Mouse (Mus musculus): Measurements from ENCODE around the gene F5.

Gene F5

DNA sequence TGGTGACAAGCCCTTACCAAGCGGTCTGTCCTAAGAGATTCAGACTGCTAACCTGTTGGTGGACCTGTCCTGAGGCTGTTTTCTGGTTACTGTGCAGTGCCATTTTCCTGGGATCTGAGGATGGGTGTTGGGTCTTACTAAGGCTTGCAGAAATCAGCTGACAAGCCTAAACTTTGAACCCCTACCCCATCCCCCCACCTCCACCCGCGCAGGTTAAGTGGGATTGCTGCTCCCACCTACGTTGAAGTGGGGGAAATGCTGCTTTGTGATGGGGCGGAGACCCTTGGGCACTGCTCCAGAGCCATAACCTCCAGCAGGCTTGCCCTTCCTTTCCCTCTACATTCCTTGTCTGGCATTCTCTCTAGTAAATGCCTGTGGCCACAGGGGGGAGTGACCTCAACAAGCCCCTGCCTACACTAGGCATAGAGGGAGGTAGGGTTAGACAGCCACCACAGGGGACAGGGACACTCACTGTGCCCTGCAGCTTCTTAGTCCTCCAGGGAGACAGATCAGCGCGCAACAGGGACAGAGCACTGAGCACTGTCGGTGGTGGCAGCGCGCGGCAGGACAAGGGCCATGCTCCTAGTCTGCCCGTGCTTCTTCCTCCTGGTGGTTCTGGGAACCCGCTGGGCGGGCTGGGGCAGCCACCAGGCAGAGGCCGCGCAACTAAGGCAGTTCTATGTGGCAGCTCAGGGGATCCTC, at the start of gene F5:
Gene F5, plus strand, starts transcription at position 452 of the 702 bp plus-strand sequence.
- no peak for DNase-seq (ENCODE audit: low spot score in 2 of 2)

DNA sequence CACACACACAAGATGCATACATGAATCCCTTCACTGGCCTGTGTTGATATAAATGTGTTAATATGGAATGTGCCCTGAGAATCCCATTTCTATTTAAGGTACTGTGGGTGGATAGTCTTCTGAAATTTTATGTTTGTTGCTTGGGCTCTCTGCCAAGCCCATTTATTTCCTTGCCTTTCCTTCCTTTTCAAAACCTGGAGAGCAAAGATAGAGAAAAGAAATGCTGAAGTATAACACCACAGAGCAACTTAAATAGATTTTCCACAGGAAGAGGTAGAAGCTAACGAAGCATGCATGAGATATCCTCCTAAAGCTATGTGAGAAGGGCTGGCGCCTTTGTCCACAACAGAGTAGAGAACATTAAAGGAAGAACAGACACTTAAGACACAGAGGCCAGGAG, 41.9 kb upstream of the F5 start:
- no peak for DNase-seq (ENCODE audit: low spot score in 2 of 2)

DNA sequence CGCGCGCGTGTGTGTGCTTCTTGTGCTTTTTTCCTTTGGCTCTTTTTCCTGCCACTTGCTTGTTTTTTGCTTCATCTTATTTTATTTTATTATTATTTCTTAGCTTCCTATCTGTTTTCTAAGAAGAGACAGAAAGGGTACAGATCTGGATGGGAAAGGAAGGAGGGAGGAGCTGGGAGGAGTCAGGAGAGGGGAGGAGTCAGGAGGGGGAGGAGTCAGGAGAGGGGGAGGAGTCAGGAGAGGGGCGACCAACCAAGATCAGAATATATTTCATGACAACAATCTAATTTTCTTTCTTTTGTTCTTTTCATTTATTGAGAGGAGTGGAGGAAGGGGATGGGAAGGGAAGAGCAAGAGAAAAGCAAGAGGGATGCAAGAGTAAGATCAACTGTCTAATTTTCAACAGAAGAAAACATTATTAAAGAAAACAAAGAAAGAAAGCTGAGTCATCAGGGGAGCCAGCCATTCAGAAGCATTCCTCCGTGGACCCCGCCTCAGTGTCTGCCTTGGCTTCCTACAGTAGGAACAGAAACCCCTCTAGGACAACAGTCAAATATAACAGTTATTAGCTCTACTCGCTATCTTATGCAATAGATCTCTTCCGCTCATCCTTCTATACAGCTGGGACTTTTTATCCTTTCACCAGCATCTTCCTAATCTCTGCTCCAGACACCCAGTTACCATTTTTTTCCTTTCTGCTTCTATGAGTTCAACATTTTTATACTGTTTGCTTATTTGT, 40.9 kb upstream of the F5 start:
- no peak for DNase-seq (ENCODE audit: low spot score in 2 of 2)

DNA sequence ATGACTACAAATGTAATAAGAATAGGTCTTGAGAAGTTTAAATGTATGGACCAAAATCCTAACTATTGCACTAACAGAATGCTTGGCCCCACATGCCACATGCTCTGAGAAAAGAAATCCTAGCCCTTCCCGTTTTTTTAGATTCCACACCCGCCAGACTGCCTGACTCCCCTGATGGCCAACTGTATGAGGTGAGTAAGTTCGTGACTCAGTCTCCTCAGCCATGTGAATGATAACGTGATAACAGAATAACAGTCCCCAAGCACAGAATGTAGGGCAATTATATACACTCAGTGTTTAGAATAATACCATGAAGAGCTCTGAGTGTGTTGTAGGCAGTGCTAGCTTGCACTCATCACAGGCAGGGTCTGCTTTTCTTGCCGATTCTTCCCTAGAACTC, 37.4 kb upstream of the F5 start:
- DNase-seq (ENCODE audit: low spot score in 2 of 2), result no peak

DNA sequence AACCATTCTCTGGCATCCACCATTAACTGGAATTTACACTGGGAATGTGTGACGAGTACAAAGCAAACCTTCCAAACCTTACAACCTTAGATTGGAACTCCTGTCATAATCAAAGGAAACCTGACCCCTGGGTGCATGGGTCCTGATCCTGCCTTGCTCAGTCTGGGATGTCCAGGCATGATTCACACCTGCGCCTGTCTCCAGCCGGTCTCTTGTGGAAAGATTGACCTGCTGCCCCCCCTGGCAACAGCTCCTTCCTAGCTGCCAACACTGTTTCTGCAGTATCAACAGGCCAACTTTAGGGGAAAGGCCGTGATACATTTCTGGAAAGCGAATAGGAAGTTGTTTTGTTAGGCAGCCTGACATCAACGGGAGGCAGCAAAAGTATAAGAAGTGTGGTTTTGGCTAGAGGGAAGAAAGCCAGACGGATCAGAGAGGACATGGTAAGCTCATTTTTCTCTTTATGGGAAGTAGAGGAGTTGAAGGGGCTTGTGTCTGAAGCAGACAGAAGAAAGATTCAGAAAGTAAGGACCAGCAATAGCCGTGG, 36.6 kb upstream of the F5 start, which contains the start of gene Selp:
Gene Selp, plus strand, starts transcription at position 318 of the 547 bp plus-strand sequence.
- no peak for DNase-seq (ENCODE audit: low spot score in 2 of 2)

DNA sequence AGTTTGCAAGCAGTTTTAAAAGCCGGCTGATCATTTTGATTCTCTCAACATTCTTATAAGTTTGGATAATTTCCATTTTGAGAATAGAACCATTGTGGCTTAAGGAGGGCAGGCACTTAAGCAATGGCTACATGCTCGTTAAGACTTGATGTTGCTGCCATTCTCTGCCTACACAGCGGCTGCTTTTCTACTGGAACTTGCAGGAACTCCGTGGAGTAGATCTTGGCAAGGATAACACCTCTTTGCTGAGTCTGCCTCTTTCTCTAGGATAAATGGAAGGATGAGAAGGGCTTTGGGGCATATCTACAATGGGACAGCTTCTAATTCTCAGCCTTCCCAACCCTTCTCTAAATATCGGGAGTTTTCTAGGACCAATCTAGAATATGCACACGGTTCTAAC, 36.0 kb upstream of the F5 start:
- DNase-seq (ENCODE audit: low spot score in 2 of 2), result no peak

DNA sequence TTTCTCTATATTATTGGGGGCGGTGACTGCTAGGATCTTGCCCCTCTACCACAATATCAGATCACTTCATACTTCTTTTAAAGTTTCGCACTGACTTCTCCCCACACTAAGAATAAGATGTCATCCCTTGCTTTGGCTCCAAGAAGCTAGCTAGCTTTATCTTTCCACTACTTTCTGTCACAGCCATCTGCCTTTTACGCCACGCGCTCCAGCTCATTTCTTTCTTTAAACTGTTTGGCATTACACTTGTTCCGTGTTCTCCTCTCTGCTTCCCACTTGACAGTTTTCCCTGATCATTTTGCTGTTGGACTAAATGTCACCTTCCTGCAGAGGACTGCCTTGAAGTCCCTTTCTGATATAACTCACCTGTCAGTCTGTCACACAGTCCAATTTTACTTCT, 33.8 kb upstream of the F5 start:
- no peak for DNase-seq (ENCODE audit: low spot score in 2 of 2)

DNA sequence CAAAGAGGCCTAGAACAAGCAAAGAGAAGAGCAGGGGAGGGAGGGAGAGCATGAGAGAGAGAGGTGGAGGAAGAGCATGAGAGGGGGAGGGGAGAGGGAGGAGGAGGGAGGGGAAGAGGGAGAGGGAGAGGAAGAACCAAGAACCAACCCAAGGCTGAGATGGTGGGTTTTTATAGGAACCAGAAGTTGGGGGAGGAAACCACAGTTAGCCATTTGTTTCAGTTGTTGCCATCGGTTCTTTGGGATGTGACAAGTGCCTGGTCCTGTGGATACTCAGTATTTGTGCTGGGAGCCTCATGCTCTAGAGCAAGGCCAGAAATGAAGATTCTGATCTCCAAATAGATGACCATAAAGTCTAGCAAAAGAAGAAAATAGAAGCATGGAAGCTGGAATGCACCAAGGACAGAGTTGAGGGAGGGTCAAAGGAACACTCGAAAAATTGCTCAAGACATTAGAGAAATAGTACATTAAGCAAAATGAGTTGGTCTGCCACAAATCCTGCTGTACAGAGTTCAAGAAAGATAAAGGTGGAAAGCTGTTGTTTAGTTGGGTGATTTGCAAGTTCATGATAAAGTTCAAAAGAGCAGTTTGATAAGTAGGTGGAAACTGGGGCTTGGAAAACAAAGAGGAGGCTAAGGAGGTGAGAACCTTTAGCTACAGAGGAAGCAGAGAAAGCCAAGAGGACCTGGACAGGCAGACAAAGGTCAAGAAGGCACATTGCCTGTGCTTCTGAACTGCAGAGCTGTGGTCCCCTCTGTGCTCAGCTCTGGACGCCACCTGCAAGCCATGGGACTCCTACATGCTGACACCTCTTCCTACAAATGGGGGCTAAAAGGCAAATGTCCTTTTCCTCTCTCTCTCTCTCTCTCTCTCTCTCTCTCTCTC, 31.5 kb upstream of the F5 start:
- no peak for DNase-seq (ENCODE audit: low spot score in 2 of 2)

DNA sequence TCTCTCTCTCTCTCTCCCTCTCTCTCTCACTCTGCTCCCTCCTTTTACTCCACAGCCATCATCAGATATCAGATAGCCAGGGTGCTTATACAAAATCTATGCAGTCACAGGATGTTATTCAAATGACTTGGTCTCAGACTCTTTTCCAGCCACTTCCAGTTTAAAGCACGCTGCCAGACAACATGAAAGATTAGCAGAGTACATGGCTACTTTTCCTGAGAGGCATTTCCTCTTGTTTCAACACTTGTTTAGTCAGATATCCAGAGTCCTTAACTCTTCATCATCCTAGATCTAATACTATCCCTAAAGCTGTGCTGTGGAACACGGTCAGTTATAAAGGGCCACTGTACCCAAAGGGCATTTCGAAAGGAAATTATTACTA, 30.9 kb upstream of the F5 start:
- no peak for DNase-seq (ENCODE audit: low spot score in 2 of 2)

DNA sequence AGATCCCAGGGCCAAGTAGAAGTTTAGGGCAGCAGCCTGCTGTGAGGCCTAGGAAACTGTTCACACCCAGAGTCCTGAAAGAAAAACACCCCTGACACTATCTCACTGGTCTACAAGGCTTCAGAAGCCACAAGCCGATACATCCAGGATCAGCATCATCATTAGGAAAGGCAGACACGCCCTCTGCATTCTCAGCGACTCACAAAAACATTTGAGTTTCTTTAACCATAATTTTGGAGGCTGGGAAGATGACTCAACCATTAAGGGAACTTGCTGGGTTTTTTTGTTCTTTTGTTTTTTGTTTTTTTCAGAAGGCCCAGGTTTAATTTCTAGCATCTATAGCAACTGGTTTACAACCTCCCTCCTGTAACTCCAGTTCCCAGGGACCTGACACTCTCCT, 27.8 kb upstream of the F5 start:
- DNase-seq (ENCODE audit: low spot score in 2 of 2), result no peak

DNA sequence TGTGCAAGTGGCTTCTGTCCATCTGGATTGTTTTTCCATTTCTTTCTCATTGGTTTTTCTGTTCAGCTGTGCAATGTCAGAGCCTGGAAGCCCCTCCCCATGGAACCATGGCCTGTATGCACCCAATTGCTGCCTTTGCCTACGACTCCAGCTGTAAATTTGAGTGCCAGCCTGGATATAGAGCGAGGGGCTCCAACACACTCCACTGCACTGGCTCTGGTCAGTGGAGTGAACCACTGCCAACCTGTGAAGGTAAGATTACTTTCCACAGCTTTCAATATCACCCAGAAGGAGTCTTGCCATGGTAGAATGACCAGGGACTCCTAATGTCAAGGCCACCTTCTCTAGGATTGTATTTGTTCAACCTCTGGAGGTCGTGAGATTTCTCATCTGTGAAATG, 21.6 kb upstream of the F5 start:
- DNase-seq (ENCODE audit: low spot score in 2 of 2), result no peak

DNA sequence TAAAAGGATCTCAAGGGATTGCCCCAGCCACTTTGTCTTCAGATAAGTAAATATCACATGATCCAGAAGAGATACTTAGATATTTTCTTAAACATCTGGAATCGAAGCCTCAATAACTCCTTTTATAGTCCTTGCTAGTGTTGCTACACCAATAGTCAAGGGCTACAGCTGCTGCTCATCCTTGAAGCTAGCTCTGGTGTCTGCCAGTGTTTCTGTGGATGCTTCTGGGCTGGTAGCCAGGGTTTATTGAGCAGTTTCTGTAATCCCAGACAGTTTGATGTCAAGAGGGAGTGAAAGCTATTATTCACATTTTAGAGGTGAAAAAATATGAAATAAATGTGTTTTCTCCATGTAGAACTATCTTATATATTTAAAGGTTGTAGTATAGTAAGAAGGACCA, 19.0 kb upstream of the F5 start:
- no peak for DNase-seq (ENCODE audit: low spot score in 2 of 2)

DNA sequence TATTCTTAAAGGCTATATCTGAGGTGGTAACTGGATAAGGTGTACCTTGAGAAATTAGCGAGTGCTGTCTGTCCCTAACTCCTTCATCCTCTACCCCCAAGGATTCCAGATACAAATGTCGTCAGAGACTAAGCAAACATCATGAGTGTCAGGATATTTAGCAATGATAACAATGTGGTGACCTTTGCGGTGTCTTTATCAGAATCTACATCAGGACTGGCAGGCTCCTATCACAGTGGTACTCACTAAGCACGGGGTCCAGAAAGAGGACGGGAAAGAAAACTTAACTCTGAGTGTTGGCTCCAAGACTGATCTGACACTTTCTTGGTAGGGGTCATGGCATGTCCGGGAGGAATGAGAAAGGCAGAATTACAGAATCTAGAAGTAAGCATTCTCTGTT, 17.5 kb upstream of the F5 start:
- DNase-seq (ENCODE audit: low spot score in 2 of 2), result no peak

DNA sequence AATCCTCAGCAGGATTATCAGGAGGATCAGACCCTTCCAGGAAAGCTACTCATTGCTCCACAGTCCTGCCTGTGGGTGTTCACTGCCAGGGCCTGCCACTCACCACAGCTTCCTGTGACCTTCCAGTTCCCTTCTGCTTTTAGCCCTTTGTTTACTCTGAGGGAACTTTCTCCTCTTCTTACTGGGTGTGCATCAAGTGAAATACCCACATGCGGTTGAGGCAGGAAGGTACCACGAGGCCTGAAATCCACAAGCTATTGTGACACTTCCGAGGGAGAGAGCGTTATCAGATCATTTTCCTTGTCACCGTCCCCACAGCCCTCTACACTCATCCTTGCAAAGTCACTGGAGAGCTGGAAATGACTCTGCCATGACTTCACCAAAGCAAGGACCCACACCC, 16.3 kb upstream of the F5 start:
- no peak for DNase-seq (ENCODE audit: low spot score in 2 of 2)

DNA sequence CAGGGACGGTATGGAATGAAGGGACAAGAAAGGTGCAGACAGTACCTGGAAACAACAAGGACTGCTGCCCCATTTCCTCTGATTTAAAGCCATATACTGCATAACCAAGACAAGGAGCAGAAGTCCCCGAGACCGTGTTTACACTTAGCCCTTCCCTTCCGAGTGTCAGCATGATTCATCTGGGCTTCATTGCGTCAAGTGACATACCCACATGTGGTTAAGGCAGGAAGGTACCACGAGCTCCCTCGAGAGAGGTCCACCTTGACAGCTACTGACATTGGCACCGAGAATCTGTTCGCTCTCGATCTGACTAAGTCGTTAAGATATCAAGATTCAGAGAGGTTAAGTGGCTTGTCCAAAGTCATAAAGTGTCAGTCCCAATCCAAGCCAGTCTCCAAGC, 15.7 kb upstream of the F5 start:
- no peak for DNase-seq (ENCODE audit: low spot score in 2 of 2)

DNA sequence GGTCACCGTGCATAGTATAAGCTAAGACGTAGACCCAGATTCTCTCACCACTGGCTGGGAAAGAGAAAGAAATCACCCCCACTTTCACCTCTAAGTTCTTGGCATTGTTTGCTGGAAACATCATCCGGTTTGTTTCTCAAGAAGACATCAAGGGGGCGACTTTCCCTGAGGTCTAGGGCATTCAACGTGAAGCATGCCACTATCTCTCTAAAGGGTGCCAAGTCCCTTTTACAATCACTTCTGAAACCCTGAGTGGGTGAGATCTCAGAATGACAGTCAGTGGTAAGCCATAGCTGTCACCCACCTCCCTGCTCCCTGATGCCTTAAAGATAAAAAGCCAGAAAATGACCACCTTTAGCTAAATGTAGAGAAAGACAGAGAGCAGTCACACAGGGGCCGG, 15.0 kb upstream of the F5 start:
- DNase-seq (ENCODE audit: low spot score in 2 of 2), result no peak

DNA sequence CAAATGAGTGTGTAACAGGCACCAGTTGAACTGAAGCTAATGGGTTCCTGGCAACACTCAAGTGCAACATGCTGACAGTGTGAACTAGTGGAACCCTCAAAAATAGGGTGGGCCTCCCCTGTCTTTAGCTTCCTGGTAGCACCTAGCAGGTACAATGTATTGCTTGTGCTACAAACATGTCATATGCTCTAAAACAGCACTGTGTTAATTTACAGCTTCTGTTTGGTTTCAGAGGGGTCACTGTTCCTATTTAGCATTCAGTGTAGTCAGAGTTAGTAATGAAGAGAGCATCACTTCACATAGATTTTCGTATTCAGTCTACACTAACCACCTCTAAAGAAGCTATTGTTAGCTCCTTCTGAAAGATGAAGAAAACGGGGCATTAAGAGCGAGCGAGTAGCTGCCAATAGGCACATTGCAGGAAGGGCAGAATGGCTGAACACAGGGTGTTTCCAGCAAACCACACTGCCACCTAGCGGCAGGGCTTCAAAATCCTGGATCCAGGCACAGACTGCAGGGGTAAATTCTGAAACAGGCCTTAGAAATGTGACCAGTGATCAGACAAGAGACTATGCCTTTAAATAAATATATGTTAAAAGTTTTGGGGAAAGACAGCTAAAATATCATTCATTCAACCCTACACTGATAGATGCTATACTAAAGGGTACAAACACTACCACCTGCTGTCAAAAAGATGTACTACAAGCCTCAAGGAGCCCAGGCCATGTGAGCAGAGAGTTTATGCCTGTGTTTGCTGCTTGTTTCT, 13.1 kb upstream of the F5 start:
- DNase-seq (ENCODE audit: low spot score in 2 of 2), result peak; percentile 38 to 66

DNA sequence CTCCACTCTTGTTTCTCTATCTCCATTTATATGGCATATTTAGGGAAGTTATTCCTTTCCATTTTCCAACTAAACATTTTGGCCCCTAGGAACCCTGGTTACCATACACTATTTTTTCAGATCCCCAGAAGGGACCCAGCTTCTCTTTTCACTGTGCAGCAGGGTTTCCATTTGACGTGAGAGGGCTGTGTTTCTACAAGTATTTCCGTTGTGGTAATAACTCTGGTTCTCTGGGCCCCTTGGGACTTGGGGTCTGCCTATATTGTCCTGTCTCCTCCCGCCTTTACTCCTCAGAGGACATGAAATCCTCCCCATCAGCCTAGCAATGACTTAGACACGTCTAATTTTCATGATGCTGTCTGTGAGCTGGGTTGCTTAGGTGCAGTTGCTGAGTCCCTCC, 12.2 kb upstream of the F5 start:
- DNase-seq (ENCODE audit: low spot score in 2 of 2), result no peak

DNA sequence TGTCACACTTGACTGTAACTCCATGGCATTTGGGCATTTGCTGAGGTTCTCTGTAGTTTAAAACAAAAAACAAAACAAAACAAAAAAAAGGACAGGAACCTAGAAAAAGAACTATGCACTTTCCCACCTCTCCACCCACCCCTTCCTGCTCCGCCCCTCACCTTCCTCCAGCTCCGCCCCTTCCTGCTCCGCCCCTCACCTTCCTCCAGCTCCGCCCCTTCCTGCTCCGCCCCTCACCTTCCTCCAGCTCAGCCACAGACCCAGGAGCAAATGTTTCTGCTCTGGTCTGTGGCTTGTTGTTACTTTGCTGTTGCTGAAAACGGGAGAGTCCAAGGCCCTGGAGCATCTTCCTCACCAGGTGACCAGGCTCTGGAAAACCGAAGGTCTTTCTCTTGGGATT, 2.6 kb upstream of the F5 start:
- no peak for DNase-seq (ENCODE audit: low spot score in 2 of 2)

DNA sequence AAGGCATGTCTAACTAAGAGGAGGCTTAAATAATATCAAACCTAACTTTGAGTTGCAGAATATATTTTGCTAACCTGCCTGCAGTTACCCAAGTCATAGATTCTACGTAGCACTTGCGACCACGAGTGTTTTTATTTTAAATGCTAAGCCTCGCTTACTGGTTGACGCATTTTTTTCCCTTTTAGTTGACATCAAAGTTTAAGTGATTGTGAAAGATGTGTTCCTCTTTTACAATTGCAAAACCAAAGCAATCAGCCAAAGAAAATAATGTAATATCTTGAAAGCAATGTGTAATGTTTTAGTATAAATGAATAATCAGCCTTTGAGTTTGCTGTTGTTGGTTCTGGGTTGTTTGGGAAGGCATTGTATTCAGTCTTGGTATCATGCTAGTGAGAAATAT, 1.2 kb downstream of the F5 start:
- DNase-seq (ENCODE audit: low spot score in 2 of 2), result no peak

DNA sequence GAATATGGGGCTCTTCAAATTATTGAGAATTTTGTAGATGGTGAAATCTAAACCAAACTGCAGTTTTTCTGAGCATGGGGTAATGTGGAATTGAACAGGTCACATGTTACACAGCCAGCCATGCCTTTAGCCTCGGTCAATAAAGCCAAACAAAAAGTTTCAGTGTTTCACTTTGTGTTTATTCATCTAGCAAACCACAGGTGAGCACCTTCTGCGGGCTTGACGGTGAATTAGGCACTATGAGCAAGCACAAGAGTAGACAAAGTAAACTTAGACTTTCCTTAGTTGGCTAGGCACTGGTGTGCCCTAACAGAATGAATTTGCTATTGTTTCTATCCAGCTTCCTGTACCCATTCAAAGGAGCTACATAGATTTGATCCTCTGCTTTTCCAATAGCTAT, 3.3 kb downstream of the F5 start:
- DNase-seq (ENCODE audit: low spot score in 2 of 2), result no peak

DNA sequence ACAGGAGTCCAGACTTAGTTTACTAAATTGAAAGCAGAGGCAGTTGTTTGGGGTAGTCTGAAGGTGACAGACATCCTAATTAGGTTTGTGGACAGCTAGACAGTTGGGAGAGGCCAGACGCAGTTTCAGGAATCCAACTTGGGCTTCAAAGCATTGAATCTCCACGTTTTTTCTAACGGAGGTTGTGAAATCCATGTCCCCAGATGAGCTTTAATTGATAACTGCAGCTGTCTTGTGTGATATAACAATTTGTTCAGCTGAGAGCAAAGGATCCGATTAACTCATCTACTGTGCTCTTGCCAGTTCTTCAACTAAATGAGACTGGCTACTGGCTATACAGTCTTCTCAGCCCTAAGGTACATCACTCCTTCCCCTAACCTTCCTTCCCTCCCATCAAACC, 6.9 kb downstream of the F5 start:
- no peak for DNase-seq (ENCODE audit: low spot score in 2 of 2)

All from frontal cortex, postnatal 14 days (tissue).